Mouse (Mus musculus): ENCODE data around the gene Zfp28. TPM values are rescaled to one million over a fixed set of nuclear protein-coding genes. Genes with fewer than 3 reads are reported as not detected.
A peak's percentile ranks its signal among the peaks of the same experiment; 100 is the strongest.
"Not testable (repeated sequence)": the region's sequence is repeated elsewhere in the genome, so short reads cannot be mapped to it uniquely, and the experiment has no call there.

Zfp28 gene
- polyA plus RNA-seq, 1 experiment from 2014 or later, result 15.2 TPM

- WGBS, result 92% methylated on average over 5 of the region's 5 CpGs
- H3K27me3 ChIP-seq, result no peaks in the 10 kb centered on the region
These were observed 15.9 kb upstream of the Zfp28 start for GRCm38 (mm10) chr7:6367185-6367584.

GRCm38 (mm10) chr7:6368146-6368545 lies 14.9 kb upstream of the Zfp28 start:
- not testable (repeated sequence) for ATAC-seq (ENCODE audit: low FRiP score); H3K9ac ChIP-seq; H3K4me1 ChIP-seq; H3K36me3 ChIP-seq (replicated peaks); H3K9me3 ChIP-seq; H3K27me3 ChIP-seq; H3K27ac ChIP-seq; H3K4me2 ChIP-seq; H3K4me3 ChIP-seq (replicated peaks)
- WGBS, result 82% methylated on average over 5 of the region's 5 CpGs

More at GRCm38 (mm10) chr7:6367185-6367584, 15.9 kb upstream of the Zfp28 start:
- no peaks in the 10 kb centered on the region for H3K9me3 ChIP-seq
- ATAC-seq (ENCODE audit: low FRiP score), result no peak
- no peaks in the 10 kb centered on the region for H3K36me3 ChIP-seq (replicated peaks)
- H3K4me3 ChIP-seq (replicated peaks), result no peak overlapping the region
- H3K9ac ChIP-seq, result no peak overlapping the region
- no peak overlapping the region for H3K27ac ChIP-seq
- no peak overlapping the region for H3K4me2 ChIP-seq
- H3K4me1 ChIP-seq, result peaks cover 7% of the 10 kb centered on the region

- no peak overlapping the region for H3K4me2 ChIP-seq
- no peaks in the 10 kb centered on the region for H3K36me3 ChIP-seq (replicated peaks)
- no peak overlapping the region for H3K9ac ChIP-seq
- no peak for ATAC-seq (ENCODE audit: low FRiP score)
- no peaks in the 10 kb centered on the region for H3K4me1 ChIP-seq
- 90% methylated on average over 3 of the region's 3 CpGs for WGBS
- H3K9me3 ChIP-seq, result no peaks in the 10 kb centered on the region
- H3K27ac ChIP-seq, result no peak overlapping the region
- no peaks in the 10 kb centered on the region for H3K27me3 ChIP-seq
- H3K4me3 ChIP-seq (replicated peaks), result no peak overlapping the region
These were observed 13.6 kb upstream of the Zfp28 start for GRCm38 (mm10) chr7:6369460-6369859.

GRCm38 (mm10) chr7:6372993-6373392 lies 10.1 kb upstream of the Zfp28 start:
- no peak for ATAC-seq (ENCODE audit: low FRiP score)
- Histone ChIP-seq H3K27me3 (no peaks in the 10 kb centered on the region), H3K9me3 (no peaks in the 10 kb centered on the region), H3K36me3 (replicated peaks) (no peaks in the 10 kb centered on the region; the same call in 1 of the 2 replicates), H3K4me2 (no peak overlapping the region), H3K4me3 (replicated peaks) (no peak overlapping the region), H3K27ac (no peak overlapping the region), H3K4me1 (no peaks in the 10 kb centered on the region), H3K9ac (no peak overlapping the region)
- WGBS, result 90% methylated on average over 3 of the region's 3 CpGs

GRCm38 (mm10) chr7:6378441-6378840 lies 4.7 kb upstream of the Zfp28 start:
- Histone ChIP-seq H3K4me3 (replicated peaks) (no peak overlapping the region), H3K9me3 (no peaks in the 10 kb centered on the region), H3K27ac (no peak overlapping the region), H3K27me3 (no peaks in the 10 kb centered on the region), H3K4me2 (no peak overlapping the region), H3K4me1 (peaks cover 12% of the 10 kb centered on the region; the same call in 1 of the 2 replicates), H3K9ac (no peak overlapping the region), H3K36me3 (replicated peaks) (no peaks in the 10 kb centered on the region; the same call in 1 of the 2 replicates)
- 88% methylated on average over 8 of the region's 8 CpGs for WGBS
- ATAC-seq (ENCODE audit: low FRiP score), result no peak

GRCm38 (mm10) chr7:6381431-6381830 lies 1.7 kb upstream of the Zfp28 start:
- Histone ChIP-seq H3K9ac (no peak overlapping the region), H3K9me3 (no peaks in the 10 kb centered on the region), H3K27me3 (no peaks in the 10 kb centered on the region), H3K4me1 (peaks cover 24% of the 10 kb centered on the region), H3K4me2 (no peak overlapping the region), H3K4me3 (replicated peaks) (no peak overlapping the region), H3K27ac (no peak overlapping the region), H3K36me3 (replicated peaks) (0 out of 2 replicates have a peak, but pooled peaks cover 3% of the 10 kb centered on the region)
- 84% methylated on average over 2 of the region's 2 CpGs for WGBS
- no peak for ATAC-seq (ENCODE audit: low FRiP score)

GRCm38 (mm10) chr7:6384011-6384410 lies 916 bp downstream of the Zfp28 start:
- Histone ChIP-seq H3K36me3 (replicated peaks) (peaks cover 14% of the 10 kb centered on the region; the same call in 1 of the 2 replicates), H3K4me3 (replicated peaks) (peak overlapping the region; percentile 65), H3K9me3 (no peaks in the 10 kb centered on the region), H3K4me2 (peak overlapping the region; percentile 81), H3K4me1 (peaks cover 24% of the 10 kb centered on the region), H3K27me3 (no peaks in the 10 kb centered on the region), H3K9ac (peak overlapping the region; percentile 69; the same call in 1 of the 2 replicates), H3K27ac (no peak overlapping the region)
- no peak for ATAC-seq (ENCODE audit: low FRiP score)
- 74% methylated on average over 8 of the region's 8 CpGs for WGBS

- no peaks in the 10 kb centered on the region for H3K27me3 ChIP-seq
- peaks cover 41% of the 10 kb centered on the region for H3K36me3 ChIP-seq (replicated peaks)
- no peaks in the 10 kb centered on the region for H3K9me3 ChIP-seq
- peaks cover 22% of the 10 kb centered on the region for H3K4me1 ChIP-seq
- 96% methylated on average over 8 of the region's 8 CpGs for WGBS
- ATAC-seq (ENCODE audit: low FRiP score), result no peak
- H3K4me3 ChIP-seq (replicated peaks), result no peak overlapping the region
- no peak overlapping the region for H3K27ac ChIP-seq
- H3K9ac ChIP-seq, result no peak overlapping the region
- H3K4me2 ChIP-seq, result no peak overlapping the region
These were observed 3.9 kb downstream of the Zfp28 start for GRCm38 (mm10) chr7:6386995-6387394.

- Histone ChIP-seq H3K36me3 (replicated peaks) (peaks cover 60% of the 10 kb centered on the region), H3K27me3 (no peaks in the 10 kb centered on the region), H3K4me3 (replicated peaks) (no peak overlapping the region), H3K9me3 (no peaks in the 10 kb centered on the region), H3K4me2 (no peak overlapping the region), H3K9ac (no peak overlapping the region), H3K27ac (no peak overlapping the region), H3K4me1 (peaks cover 7% of the 10 kb centered on the region)
- no peak for ATAC-seq (ENCODE audit: low FRiP score)
- WGBS, result 93% methylated on average over 5 of the region's 5 CpGs
These were observed 5.9 kb downstream of the Zfp28 start for GRCm38 (mm10) chr7:6388971-6389370.

- Histone ChIP-seq H3K27me3 (no peaks in the 10 kb centered on the region), H3K4me3 (replicated peaks) (no peak overlapping the region), H3K27ac (no peak overlapping the region), H3K4me2 (no peak overlapping the region), H3K4me1 (peaks cover 2% of the 10 kb centered on the region), H3K9me3 (no peaks in the 10 kb centered on the region), H3K9ac (no peak overlapping the region), H3K36me3 (replicated peaks) (peaks cover 65% of the 10 kb centered on the region)
- 72% methylated on average over 5 of the region's 5 CpGs for WGBS
- ATAC-seq (ENCODE audit: low FRiP score), result no peak
These were observed 6.4 kb downstream of the Zfp28 start for GRCm38 (mm10) chr7:6389449-6389848.

GRCm38 (mm10) chr7:6397996-6398975 lies 15.2 kb downstream of the Zfp28 start, which contains the start of gene Smim17:
Smim17 (plus strand) TSS chr7:6398715.
- peaks cover 10% of the 10 kb centered on the region for H3K4me1 ChIP-seq
- peaks cover 21% of the 10 kb centered on the region for H3K36me3 ChIP-seq (replicated peaks)
- no peak within 1 kb of the TSS for H3K27ac ChIP-seq
- peak within 1 kb of the TSS; percentile 49 for H3K4me3 ChIP-seq (replicated peaks)
- 31% methylated on average over 25 of the region's 25 CpGs for WGBS
- peak within 1 kb of the TSS; percentile 61 for H3K9ac ChIP-seq
- ATAC-seq (ENCODE audit: low FRiP score), result peak; percentile 93
- H3K27me3 ChIP-seq, result no peaks in the 10 kb centered on the region
- H3K4me2 ChIP-seq, result peak within 1 kb of the TSS; percentile 65
- H3K9me3 ChIP-seq, result no peaks in the 10 kb centered on the region

GRCm38 (mm10) chr7:6410043-6410442 lies 26.9 kb downstream of the Zfp28 start, which contains the start of gene Gm20715:
Gm20715 (plus strand) TSS chr7:6410277.
- no peak within 1 kb of the TSS for H3K4me2 ChIP-seq
- H3K4me3 ChIP-seq (replicated peaks), result no peak within 1 kb of the TSS
- H3K27me3 ChIP-seq, result no peaks in the 10 kb centered on the region; the same call in 1 of the 2 replicates
- H3K9ac ChIP-seq, result no peak within 1 kb of the TSS
- ATAC-seq (ENCODE audit: low FRiP score), result peak; percentile 83
- H3K27ac ChIP-seq, result no peak within 1 kb of the TSS
- H3K9me3 ChIP-seq, result no peaks in the 10 kb centered on the region
- WGBS, result 3% methylated on average over 17 of the region's 17 CpGs
- no peaks in the 10 kb centered on the region for H3K36me3 ChIP-seq (replicated peaks)
- peaks cover 3% of the 10 kb centered on the region; the same call in 1 of the 2 replicates for H3K4me1 ChIP-seq

Measured in forebrain, embryonic 12.5 days (tissue).